Mouse (Mus musculus) ES-E14 (cell line): Measurements from ENCODE around the gene Zfx. TPM values are rescaled to one million over a fixed set of nuclear protein-coding genes. Genes with fewer than 3 reads are reported as not detected.

ENCODE experiments used
- DNase-seq: peaks from one replicate; pipeline ENCODE4 v3.0.0-alpha.2; 2013; ENCODE audit warnings: low read depth, low spot score
- H3K27ac ChIP-seq: 2 replicates; pipeline ENCODE4 v1.5.1; 2012; ENCODE audit warnings: low read depth, mild to moderate bottlenecking, low read length, moderate library complexity, mixed read lengths; ENCODE audit not compliant: poor library complexity, insufficient read depth, severe bottlenecking
- H3K36me3 ChIP-seq: 2 replicates; pipeline ENCODE4 v1.6.1; 2012; ENCODE audit warnings: mild to moderate bottlenecking, low read length, moderate library complexity, mixed read lengths; ENCODE audit not compliant: control insufficient read depth, poor library complexity, insufficient read depth, severe bottlenecking
- H3K4me1 ChIP-seq, 2 experiments: fragments of 150-350 bp in 1 of 2; sonication (generic) in 1 of 2; 2 replicates each; pipeline ENCODE4 v1.6.1; 2012; ENCODE audit warnings: low read length in 2 of 2, mild to moderate bottlenecking in 1 of 2, mixed read lengths in 1 of 2; ENCODE audit not compliant: control insufficient read depth in 2 of 2, insufficient read depth in 2 of 2, poor library complexity in 1 of 2
- H3K4me3 ChIP-seq, 2 experiments: fragments of 150-350 bp in 1 of 2; sonication (generic) in 1 of 2; 2 replicates each; pipeline ENCODE4 v1.5.1; 2012; ENCODE audit warnings: low read length in 2 of 2, low read depth in 1 of 2, mild to moderate bottlenecking in 1 of 2, mixed read lengths in 1 of 2; ENCODE audit not compliant: insufficient read depth in 1 of 2, poor library complexity in 1 of 2, severe bottlenecking in 1 of 2
- H3K9ac ChIP-seq: 2 replicates; pipeline ENCODE4 v1.6.1; 2012; ENCODE audit warnings: low read depth, mild to moderate bottlenecking, low read length, mixed read lengths; ENCODE audit not compliant: poor library complexity, insufficient read depth, severe bottlenecking
- H3K9me3 ChIP-seq: fragments of 150-350 bp; sonication (generic); 2 replicates; pipeline ENCODE4 v1.6.1; 2012; ENCODE audit warnings: low read depth, mild to moderate bottlenecking, low read length; ENCODE audit not compliant: control insufficient read depth, insufficient read depth
- CHD2 ChIP-seq: IDR thresholded peaks from 2 replicates; pipeline ENCODE4 v1.6.1; 2014; ENCODE audit warnings: mild to moderate bottlenecking, low read depth, low read length, inconsistent platforms
- HCFC1 ChIP-seq: IDR thresholded peaks from 2 replicates; pipeline ENCODE4 v1.6.1; 2012; ENCODE audit warnings: low read length, inconsistent platforms, borderline replicate concordance; ENCODE audit not compliant: insufficient read depth
- MAFK ChIP-seq: IDR thresholded peaks from 2 replicates; pipeline ENCODE4 v1.6.1; 2014; ENCODE audit warnings: mild to moderate bottlenecking, low read depth, low read length, inconsistent platforms; ENCODE audit not compliant: insufficient read depth
- ZC3H11A ChIP-seq: IDR thresholded peaks from 2 replicates; pipeline ENCODE4 v1.6.1; 2012; ENCODE audit warnings: low read depth, mild to moderate bottlenecking, inconsistent platforms, low read length, borderline replicate concordance
- ZNF384 ChIP-seq: IDR thresholded peaks from 2 replicates; pipeline ENCODE4 v1.6.1; 2012; ENCODE audit warnings: low read depth, low read length, inconsistent platforms
- in situ Hi-C, 2 experiments: fragments of 600-800 bp; cut with MboI; formaldehyde crosslinking; loops; one replicate each; pipeline ENCODE4 v1.15.1; 2025; ENCODE audit warnings: low sequenced_read_pairs in 2 of 2, inconsistent platforms in 1 of 2; ENCODE audit not compliant: unreplicated experiment in 2 of 2
- total RNA-seq: library from RNA; depleted of rRNA; stranded (reverse); fragments of 300-350 nt; gene quantifications from 2 replicates; pipeline ENCODE4 v1.2.3, GENCODE M21; 2012

The Zfx gene
- total RNA-seq, 1 experiment, result 27.2 TPM

DNA sequence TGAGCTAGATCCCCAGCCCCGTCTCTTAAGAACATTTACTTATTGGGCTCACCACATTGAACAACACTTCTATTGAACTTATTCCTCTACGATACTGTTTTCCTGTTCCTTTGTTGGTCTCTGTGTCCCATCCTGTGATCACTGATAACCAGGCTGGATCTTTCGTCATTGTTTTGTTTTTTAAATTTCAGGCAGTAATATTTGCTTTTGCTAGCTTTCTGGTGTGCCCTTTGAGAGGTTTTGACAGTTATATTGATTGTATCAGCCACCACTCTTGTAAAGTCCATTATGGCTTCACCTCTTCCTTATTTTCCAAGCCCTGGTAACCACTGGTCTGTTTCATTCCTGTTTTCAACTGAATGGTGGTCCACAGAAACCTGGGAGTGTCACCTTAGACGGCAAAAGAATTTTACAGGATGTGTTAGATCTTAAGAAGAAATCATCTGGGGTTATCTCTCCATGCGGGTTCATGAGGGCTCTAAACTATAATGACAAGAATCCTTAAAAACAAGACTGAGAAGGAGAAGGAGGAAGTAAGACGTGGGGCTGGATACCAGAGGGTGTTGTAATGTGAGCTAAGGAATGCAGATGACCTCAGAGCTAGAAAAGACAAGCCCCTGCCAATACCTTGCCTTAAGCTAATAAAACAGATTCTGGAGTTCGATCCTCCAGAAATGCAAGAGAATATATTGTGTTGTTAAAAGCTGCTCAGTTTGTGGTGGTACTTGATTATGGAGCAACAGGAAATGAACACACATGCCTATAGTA, 18.7 kb upstream of the Zfx start:
- Histone ChIP-seq H3K36me3 (no peaks in the 10 kb centered on the region), H3K27ac (no peak overlapping the region), H3K9me3 (no peaks in the 10 kb centered on the region), H3K9ac (no peak overlapping the region), H3K4me1 (no peaks in the 10 kb centered on the region), H3K4me3 (no peak overlapping the region)
- no peak for TF ChIP-seq ZNF384
- no peak for TF ChIP-seq ZC3H11A
- no peak for TF ChIP-seq HCFC1
- DNase-seq, result no peak
- in situ Hi-C loops, result no loop called here

DNA sequence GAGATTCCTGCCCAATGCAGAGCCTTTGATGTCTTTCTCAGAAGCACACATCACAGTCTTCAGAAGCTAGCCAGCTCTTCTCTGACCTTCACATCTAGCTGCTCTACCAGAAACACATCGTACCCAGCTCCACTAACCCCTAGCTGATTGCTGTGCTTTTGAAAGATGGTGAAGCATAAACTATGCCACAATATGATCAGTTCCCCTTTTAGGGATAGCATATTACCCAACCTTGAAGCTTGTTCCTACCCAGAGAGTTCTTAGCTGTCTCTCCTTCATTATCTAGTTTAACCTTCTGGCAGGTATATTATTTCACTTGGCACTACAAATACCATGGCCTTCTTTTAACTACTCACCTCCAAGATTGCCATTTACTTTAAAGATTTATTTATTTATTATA, 16.6 kb upstream of the Zfx start:
- TF ChIP-seq ZC3H11A, result no peak
- no peak for TF ChIP-seq HCFC1
- TF ChIP-seq MAFK, result no peak
- no peak for TF ChIP-seq CHD2
- no peak for TF ChIP-seq ZNF384
- no peak for DNase-seq
- Histone ChIP-seq H3K4me1 (no peaks in the 10 kb centered on the region), H3K9ac (no peak overlapping the region), H3K27ac (no peak overlapping the region), H3K9me3 (no peaks in the 10 kb centered on the region), H3K36me3 (no peaks in the 10 kb centered on the region), H3K4me3 (no peak overlapping the region)
- in situ Hi-C loops, result no loop called here

DNA sequence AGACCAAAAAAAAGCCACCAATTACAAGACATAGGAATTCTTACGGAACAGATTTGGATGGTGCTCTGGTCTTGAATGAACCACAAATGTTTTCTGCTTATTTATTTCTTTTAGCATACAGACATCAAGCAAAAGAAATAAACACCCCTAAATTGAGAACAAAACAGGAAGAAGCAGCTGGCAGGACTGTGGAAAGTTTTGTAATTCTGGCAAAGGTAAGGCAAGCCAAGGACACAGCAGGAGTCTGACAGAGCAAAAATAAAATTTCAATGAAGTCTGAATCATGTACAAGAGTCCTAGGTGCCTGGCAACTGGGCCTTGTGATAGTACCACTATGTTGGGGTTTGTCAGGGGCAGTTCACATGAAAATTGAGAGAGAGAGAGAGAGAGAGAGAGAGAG, 14.8 kb upstream of the Zfx start:
- no peaks in the 10 kb centered on the region for H3K9me3 ChIP-seq
- in situ Hi-C loops, result no loop called here
- no peaks in the 10 kb centered on the region for H3K36me3 ChIP-seq
- H3K9ac ChIP-seq, result no peak overlapping the region
- no peak for TF ChIP-seq ZNF384
- TF ChIP-seq MAFK, result no peak
- no peak for TF ChIP-seq HCFC1
- no peak for TF ChIP-seq ZC3H11A
- no peak for TF ChIP-seq CHD2
- no peaks in the 10 kb centered on the region for H3K4me1 ChIP-seq
- no peak overlapping the region for H3K4me3 ChIP-seq
- DNase-seq, result no peak
- H3K27ac ChIP-seq, result no peak overlapping the region

DNA sequence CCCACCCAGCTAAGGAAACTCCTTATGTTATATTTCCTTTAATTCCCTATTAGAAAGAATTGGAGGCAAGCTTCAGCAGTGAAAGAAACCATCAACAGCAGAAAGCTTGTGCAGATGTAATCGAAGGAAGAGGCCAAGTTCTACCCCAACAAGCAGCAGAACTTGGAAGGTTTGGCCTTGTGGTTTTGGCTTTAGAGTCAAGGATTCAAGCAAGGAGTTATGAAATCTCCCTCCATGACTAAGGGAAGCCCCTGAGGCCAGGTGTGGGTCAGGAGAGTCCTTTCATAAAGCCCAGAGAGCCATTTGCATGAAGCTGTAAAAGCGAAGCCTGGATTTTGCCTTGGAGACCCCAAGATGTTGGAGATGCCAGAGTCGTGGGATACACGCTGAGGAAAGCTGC, 11.6 kb upstream of the Zfx start:
- no peak overlapping the region for H3K4me3 ChIP-seq
- in situ Hi-C loops, result no loop called here
- no peaks in the 10 kb centered on the region for H3K9me3 ChIP-seq
- H3K27ac ChIP-seq, result no peak overlapping the region
- no peaks in the 10 kb centered on the region for H3K36me3 ChIP-seq
- no peaks in the 10 kb centered on the region for H3K4me1 ChIP-seq
- no peak overlapping the region for H3K9ac ChIP-seq
- TF ChIP-seq ZC3H11A (no peak), ZNF384 (no peak)
- no peak for DNase-seq

DNA sequence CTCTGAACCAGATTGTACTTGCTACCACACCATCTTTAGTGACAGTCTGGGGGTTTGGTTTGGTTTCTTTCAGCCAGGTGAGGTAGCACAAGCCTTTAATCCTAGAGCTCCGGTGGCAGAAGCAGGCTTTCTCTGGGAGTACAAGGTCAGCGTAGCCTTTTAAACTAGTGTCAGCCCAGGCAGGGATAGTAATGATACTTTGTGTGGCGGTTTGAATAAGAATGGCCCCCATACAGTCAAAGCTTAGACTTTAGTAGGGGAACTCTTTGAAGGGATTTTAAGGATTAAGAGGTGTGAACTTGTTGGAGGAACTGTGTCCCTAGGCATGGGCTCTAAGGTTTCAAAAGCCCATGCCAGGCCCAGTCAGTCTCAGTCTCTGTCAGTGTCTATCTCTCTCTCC, 10.0 kb upstream of the Zfx start:
- Histone ChIP-seq H3K4me3 (no peak overlapping the region), H3K9me3 (no peaks in the 10 kb centered on the region), H3K4me1 (no peaks in the 10 kb centered on the region), H3K27ac (no peak overlapping the region), H3K36me3 (no peaks in the 10 kb centered on the region), H3K9ac (no peak overlapping the region)
- in situ Hi-C loops, result no loop called here
- no peak for TF ChIP-seq ZNF384
- TF ChIP-seq MAFK, result no peak
- TF ChIP-seq ZC3H11A, result no peak
- TF ChIP-seq CHD2, result no peak
- TF ChIP-seq HCFC1, result no peak
- DNase-seq, result no peak
